Mouse (Mus musculus) right cerebral cortex, postnatal 25 days (tissue): Measurements from ENCODE around the gene Slc35f3.
A peak's percentile ranks its signal among the peaks of the same experiment; 100 is the strongest.

ENCODE experiments used
- DNase-seq: peaks from one replicate; pipeline ENCODE4 v3.0.0; 2022

Slc35f3 gene

DNA sequence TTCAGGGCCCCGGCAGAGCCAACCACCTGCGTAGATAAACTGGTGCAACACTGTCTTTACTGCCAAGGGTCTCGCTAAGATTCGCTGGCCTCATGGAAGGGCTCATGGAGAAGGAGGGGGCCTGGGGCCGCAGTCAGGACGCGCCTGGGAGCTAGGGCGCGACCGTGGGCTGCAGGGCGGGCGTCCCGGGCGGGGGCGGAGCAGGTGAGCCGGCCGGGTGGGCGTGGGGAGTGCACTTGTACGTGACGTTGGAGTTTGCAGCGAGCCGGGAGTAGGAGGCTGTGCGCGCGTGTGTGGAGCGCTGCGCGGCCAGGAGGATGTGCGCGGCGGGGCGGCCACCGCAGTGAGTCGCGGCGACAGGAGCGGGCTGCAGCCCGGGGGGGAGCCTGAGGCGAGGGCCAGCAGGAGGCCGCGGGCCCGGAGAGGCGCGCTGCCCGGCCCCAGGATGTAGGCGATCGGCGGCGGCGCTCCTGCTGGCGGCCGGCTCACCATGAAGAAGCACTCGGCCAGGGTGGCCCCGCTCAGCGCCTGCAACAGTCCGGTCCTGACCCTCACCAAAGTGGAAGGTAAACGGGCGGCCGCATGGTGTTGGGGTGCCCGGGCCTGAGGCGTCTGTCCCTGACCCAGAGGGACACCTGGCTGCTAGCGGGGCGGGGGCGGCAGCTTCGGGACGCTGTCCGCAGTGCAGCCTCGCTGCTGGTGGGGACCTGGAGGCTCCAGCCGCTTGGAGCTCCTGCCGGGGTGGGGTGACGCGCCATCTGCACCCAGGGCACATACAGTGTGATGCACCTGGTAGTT, at the start of gene Slc35f3:
Slc35f3 (plus strand) TSS at position 263 of the 798 bp plus-strand sequence.
- peak; percentile 79 for DNase-seq

DNA sequence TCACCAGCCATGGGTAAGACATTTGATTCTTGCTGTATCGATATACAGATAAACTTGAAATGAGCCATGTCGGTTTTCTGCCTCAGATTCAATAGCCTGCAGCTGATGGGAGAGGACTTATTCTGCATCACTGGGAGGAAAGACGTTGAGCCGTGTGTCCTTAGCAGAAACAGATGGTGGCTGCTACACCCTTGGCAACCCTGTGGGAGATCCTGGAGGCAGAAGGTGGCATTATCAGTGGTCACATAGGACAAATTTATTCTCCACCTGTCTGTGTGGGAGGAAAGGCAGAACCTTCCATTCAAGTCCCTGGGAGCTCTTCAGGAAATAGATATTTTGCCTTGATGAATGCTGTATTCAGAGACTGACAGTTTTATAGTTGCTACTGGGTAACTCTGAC, 47.9 kb upstream of the Slc35f3 start:
- DNase-seq: no peak

GRCm38 (mm10) chr8:126256585-126257391, 41.6 kb upstream of the Slc35f3 start:
- no peak for DNase-seq

DNA sequence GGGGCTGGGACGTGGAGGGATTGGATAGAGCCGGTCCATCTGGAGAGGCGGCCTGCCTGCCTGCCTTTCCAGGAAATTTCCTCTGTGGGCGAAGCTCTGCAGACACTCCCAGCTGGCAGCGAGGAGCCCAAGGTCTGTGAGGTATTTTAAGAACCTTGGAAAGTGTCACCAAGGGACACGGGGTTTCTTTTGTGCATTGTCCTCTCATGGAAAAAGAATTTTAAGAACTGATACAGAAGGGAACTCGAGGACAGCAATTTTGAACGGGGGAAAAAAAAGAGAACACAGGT, 41.0 kb upstream of the Slc35f3 start:
- DNase-seq: peak; percentile 31

DNA sequence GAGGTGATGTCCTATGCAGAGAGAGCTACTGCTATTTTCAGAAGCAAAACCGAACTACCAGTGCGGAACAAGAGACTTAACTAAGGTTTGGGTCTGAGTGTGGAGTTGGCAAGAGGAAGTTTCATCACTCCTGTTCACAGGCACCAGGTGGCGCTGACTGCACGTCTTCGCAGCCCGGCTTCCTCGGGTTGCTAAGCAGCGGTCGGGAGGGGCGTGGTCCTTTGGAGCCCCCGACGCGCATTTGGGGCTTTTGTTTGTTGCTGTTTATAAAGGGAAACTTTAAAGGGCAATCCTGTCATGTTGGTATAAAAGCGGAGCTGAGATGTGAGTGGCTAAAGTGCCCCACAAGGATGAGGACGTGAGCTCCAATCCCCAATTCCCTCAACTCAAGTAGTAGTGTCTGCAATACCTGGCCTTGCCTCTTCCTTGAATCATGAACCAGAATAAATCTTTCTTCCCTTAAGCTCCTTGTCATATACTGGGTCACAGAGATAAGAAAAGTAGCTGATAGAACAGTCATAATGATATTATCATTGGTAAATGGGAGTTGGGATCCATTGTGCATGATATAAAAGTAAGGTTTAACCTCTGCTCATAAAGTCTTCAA, 40.1 kb upstream of the Slc35f3 start:
- peak; percentile 77 for DNase-seq

DNA sequence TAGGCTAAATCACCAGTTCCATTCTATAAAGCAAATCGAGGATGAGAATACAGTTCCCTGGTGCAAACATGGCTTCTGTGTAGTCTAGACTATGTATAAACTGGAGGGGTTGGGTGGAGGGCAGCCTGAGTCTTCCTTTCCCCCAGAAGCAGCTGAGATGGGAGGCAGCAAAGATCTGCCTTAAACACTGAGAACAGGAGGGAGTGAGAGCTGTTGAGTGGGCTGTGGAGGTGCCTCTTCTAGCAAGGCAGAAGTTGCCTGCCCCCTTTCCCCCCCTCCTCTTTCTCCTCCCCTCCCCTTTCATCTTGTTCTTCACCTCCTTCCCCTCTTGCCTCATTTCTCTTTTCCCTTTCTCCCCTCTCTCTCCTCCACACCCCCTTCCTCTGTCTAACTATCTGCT, 33.2 kb upstream of the Slc35f3 start:
- no peak for DNase-seq

- DNase-seq: no peak
Observed at GRCm38 (mm10) chr8:126267118-126267517, 31.2 kb upstream of the Slc35f3 start.

GRCm38 (mm10) chr8:126269733-126270132, 28.6 kb upstream of the Slc35f3 start:
- DNase-seq: no peak

- peak; percentile 46 for DNase-seq
Observed at GRCm38 (mm10) chr8:126272445-126272844, 25.9 kb upstream of the Slc35f3 start.

- no peak for DNase-seq
Observed at GRCm38 (mm10) chr8:126273066-126273465, 25.3 kb upstream of the Slc35f3 start.

- DNase-seq: no peak
Observed at GRCm38 (mm10) chr8:126274866-126275360, 23.4 kb upstream of the Slc35f3 start.

- no peak for DNase-seq
Observed at GRCm38 (mm10) chr8:126275886-126276285, 22.5 kb upstream of the Slc35f3 start.

DNA sequence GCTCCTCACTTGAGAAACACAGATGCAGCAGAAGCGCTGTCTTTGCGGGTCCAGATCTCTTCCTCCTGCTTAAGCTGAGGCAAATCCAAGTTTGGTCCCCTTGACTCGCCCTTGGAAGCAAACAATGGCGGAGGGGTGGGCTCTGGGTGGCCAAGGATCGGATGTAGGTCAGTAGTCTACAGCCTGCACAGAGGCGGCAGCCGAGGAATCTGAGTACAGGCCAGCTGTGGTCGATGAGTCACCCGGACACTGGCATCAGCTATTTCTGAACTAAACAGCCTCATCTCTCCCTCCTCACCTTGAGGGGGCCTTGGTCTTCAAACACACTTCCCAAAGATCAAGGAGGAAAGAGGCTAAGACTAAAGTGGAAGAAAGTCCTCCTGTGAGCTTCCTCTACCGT, 6.4 kb upstream of the Slc35f3 start:
- no peak for DNase-seq

DNA sequence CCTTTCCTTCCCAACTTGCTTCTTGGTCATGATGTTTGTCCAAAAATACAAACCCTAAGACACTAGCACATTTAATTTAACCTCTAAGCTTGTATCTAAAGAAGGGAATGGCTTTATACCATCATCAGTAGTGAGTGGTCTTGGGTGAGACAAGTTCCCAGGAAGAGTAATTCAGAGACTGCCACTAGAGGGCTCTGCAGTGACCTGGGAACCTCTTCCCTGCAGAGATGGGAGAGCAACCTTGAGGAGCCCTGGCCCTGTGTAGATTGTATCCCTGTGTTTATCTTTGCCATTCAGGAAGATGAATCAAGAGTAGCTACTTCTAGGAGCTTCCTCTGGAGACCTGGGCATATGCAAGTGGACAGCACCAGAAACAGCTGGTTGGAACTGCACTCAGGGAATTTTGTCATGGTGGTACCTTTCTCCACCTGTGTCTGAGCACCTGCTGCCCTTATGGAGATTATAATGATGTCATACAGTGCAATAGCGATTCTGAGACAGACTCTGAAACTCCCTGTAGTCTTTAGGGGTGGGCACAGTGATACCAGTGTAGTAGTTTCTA, 993 bp upstream of the Slc35f3 start:
- DNase-seq: no peak

GRCm38 (mm10) chr8:126299333-126299732, 975 bp downstream of the Slc35f3 start:
- DNase-seq: peak; percentile 39

DNA sequence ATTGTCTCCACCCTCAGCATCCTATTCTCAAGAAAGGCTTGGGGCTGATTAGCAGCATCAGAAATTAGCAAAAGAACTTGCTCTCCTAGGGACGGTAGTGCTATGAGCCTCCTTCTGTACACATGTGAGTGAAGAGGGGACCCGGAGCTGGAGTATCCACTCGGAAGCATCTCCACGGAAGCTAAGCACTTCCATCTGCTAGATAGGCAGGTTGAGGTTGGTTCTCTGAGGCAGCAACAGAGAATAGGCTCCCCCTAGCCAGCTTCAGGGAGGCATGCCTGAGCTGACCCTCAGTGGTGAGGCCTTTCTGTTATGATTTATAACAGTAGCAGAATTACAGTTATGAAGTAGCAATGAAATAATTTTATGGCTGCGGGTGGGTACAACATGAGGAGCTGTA, 2.0 kb downstream of the Slc35f3 start:
- DNase-seq: no peak

DNA sequence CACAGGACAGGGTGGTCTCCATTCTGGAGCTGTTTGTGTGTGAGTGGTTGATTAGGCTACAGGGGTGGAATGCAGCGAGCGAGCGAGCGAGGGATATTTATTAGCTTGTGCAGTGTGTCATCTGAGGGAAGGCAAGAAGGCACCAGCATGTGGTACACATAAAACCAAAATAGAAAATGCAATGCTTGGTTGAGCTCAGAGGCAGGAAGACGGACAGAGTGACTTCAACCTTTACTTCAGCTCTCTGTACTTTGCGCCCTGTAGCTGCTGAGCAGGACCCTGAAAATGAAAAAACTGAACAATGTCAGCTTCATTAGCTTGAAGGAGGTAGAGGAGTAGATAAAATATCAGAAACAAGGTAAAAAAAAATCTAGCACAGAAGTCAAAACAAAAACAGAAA, 3.2 kb downstream of the Slc35f3 start:
- no peak for DNase-seq

DNA sequence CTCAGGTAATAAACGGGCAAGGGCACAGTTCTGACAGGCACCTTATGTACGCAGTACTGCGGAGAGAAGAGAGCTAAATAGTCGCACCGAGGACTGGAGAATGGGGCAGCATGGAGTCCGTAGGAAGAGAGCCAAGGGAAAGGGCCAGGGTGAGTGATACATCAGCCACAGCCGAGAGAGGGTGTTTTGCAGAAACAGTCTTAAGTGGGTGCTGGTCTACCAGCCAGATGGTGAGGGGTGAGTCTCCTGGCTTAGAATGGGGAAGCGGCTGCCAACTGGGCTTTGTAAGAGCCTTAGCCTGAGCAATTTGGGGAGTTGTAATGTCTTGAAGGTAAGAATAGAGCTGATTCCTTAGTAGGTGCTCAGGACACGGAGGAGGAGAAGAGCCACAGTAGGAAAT, 8.8 kb downstream of the Slc35f3 start:
- DNase-seq: peak; percentile 50

GRCm38 (mm10) chr8:126309015-126309414, 10.7 kb downstream of the Slc35f3 start:
- DNase-seq: no peak

GRCm38 (mm10) chr8:126324931-126325330, 26.6 kb downstream of the Slc35f3 start:
- DNase-seq: no peak

DNA sequence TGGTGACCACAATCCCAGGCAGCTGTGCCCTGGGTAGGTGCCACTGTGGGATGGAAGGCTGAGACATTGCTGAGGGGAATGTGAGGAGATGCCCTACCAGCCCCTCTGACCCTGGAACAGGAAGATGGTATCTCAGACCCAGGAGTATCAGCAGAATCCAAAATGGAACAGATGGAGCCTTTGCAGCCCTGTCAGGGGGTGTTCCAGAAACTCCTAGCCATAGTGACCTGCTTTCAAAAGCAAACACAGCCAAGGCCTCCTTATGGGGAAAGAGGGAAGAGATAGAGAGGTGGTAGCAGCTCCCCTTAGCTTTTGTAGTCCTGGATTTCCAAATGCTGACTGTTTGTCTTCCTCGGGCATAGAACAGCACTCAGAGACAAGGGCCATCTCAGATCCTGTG, 27.8 kb downstream of the Slc35f3 start:
- DNase-seq: no peak

GRCm38 (mm10) chr8:126326731-126327130, 28.4 kb downstream of the Slc35f3 start:
- peak; percentile 76 for DNase-seq

GRCm38 (mm10) chr8:126327786-126328185, 29.4 kb downstream of the Slc35f3 start:
- DNase-seq: no peak
